In the genomic region with DNA sequence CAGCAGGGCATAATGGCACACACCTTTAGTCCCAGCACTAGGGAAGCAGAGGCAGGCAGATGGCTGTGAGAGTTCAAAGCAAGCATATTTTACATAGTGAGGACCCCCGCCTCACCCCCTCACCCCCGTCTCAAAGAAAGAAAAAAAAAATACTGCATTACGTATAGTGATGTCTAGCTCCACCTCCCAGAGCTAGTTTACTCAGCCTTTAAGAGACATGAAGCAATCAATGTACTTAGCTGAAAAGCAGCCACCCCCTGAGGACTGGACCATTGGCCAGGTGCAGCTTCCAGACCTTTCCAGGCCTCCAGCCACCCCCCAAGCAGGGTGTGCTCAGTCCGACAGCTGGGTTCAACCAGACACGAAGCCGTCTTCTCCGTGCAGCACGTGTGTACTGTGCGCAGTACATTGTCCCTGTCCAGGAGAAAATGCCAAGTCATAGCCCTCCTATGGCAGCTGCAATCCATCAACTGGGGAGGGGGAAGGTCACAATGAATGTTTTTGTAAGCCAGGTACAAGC, we compare ENCODE assay signal across 8 mouse cellular contexts. TPM values are rescaled to one million over a fixed set of nuclear protein-coding genes. Genes with fewer than 3 reads are reported as not detected.
DNase-seq lines count a peak whose midpoint lies in the region; ATAC-seq and TF ChIP-seq lines count a peak whose summit lies in the region.

No protein-coding gene starts in this region.

- peak overlapping the region; percentile 43; the same call in 1 of the 2 replicates for H3K4me3 ChIP-seq in forebrain, embryonic 13.5 days
- peak overlapping the region; percentile 33 for H3K4me3 ChIP-seq in intestine, embryonic 15.5 days (replicated peaks)
- peak overlapping the region; percentile 49 for H3K4me3 ChIP-seq in liver, postnatal 0 days (ENCODE audit: low read depth, low read length)

- peak; percentile 10 for DNase-seq in kidney, adult 18-20 months
- no peak for DNase-seq in kidney, adult 8-10 months
- DNase-seq in cerebellum, adult 18-20 months: peak; percentile 7 to 28
- peak; percentile 62 for DNase-seq in liver, postnatal 0 days
- peak; percentile 36 for DNase-seq in neural tube, embryonic 10.5 days (ENCODE audit: extremely low spot score, low spot score)
- DNase-seq in spleen, postnatal 36 days (ENCODE audit: low spot score in 2 of 2): no peak

- H3K4me1 ChIP-seq in forebrain, embryonic 13.5 days: no peaks in the 10 kb centered on the region
- H3K4me1 ChIP-seq in intestine, embryonic 15.5 days (replicated peaks): no peaks in the 10 kb centered on the region
- H3K4me1 ChIP-seq in liver, postnatal 0 days (ENCODE audit: insufficient read depth): 0 out of 2 replicates have a peak, but pooled peaks cover 6% of the 10 kb centered on the region

- 47% methylated on average over 9 of the region's 9 CpGs for WGBS in forebrain, embryonic 13.5 days
- WGBS in intestine, embryonic 15.5 days: 30% methylated on average over 9 of the region's 9 CpGs
- WGBS in liver, postnatal 0 days (ENCODE audit: insufficient replicate concordance): 20% methylated on average over 9 of the region's 9 CpGs

- no peak for TF ChIP-seq CTCF in liver, postnatal 0 days (IDR thresholded peaks at IDR 0.05; ENCODE audit: low read depth)

- H3K9ac ChIP-seq in forebrain, embryonic 13.5 days: 0 out of 2 replicates have a peak overlapping the region, but pooled peaks have one; percentile 57
- H3K9ac ChIP-seq in intestine, embryonic 15.5 days: no peak overlapping the region
- H3K9ac ChIP-seq in liver, postnatal 0 days (replicated peaks): peak overlapping the region; percentile 31; the same call in 1 of the 2 replicates

- TF ChIP-seq EP300 in liver, postnatal 0 days (IDR thresholded peaks at IDR 0.05; ENCODE audit: low read depth): peak; percentile 50

- peak overlapping the region; percentile 57 for H3K4me2 ChIP-seq in forebrain, embryonic 13.5 days
- H3K4me2 ChIP-seq in intestine, embryonic 15.5 days (replicated peaks): peak overlapping the region; percentile 60
- peak overlapping the region; percentile 65 for H3K4me2 ChIP-seq in liver, postnatal 0 days (ENCODE audit: low read depth, low read length)

- peak; percentile 45 for ATAC-seq in forebrain, embryonic 13.5 days
- ATAC-seq in intestine, embryonic 15.5 days: peak; percentile 93
- peak; percentile 88 for ATAC-seq in liver, postnatal 0 days

- H3K27ac ChIP-seq in forebrain, embryonic 13.5 days: no peak overlapping the region; the same call in 1 of the 2 replicates
- peak overlapping the region; percentile 91 for H3K27ac ChIP-seq in intestine, embryonic 15.5 days
- peak overlapping the region; percentile 91 for H3K27ac ChIP-seq in liver, postnatal 0 days (ENCODE audit: low read depth)

- no peaks in the 10 kb centered on the region for H3K9me3 ChIP-seq in forebrain, embryonic 13.5 days (replicated peaks)
- no peaks in the 10 kb centered on the region for H3K9me3 ChIP-seq in intestine, embryonic 15.5 days
- H3K9me3 ChIP-seq in liver, postnatal 0 days (ENCODE audit: low read length): no peaks in the 10 kb centered on the region

- H3K27me3 ChIP-seq in forebrain, embryonic 13.5 days: no peaks in the 10 kb centered on the region
- no peaks in the 10 kb centered on the region for H3K27me3 ChIP-seq in intestine, embryonic 15.5 days (replicated peaks)
- H3K27me3 ChIP-seq in liver, postnatal 0 days (ENCODE audit: insufficient read depth, low read length): no peaks in the 10 kb centered on the region

- H3K36me3 ChIP-seq in forebrain, embryonic 13.5 days (ENCODE audit: poor library complexity, severe bottlenecking): no peaks in the 10 kb centered on the region
- no peaks in the 10 kb centered on the region for H3K36me3 ChIP-seq in intestine, embryonic 15.5 days
- no peaks in the 10 kb centered on the region for H3K36me3 ChIP-seq in liver, postnatal 0 days (replicated peaks; ENCODE audit: insufficient read depth, low read length)

RNA-seq across cellular contexts. Expression of gene Rbbp7, which starts 24.0 kb away (rescaled TPM):
- 266 and 278 TPM in 2 replicates for polyA plus RNA-seq in forebrain, embryonic 13.5 days (2015; fragmentation: Nextera tagmentation; extraction: Ambion mirVana)
- polyA plus RNA-seq in intestine, embryonic 15.5 days (2015; fragmentation: Nextera tagmentation; extraction: Ambion mirVana): 833 and 878 TPM in 2 replicates
- polyA plus RNA-seq in liver, postnatal 0 days (2015; fragmentation: Nextera tagmentation; extraction: Ambion mirVana): 194 and 217 TPM in 2 replicates

Comparison
In these comparisons a context has a peak if more than half of its experiments do, and no peak if none do; other contexts are left out.
1. DNase-seq: peak in kidney, adult 18-20 months (single experiment), cerebellum, adult 18-20 months (2 of 2), liver, postnatal 0 days (single experiment) and neural tube, embryonic 10.5 days (single experiment); none in kidney, adult 8-10 months (0 of 2) and spleen, postnatal 36 days (0 of 2).
2. Peak in every context shown above with its lines, with median percentiles within 50 percentile points of each other: ATAC-seq, H3K4me2 ChIP-seq and H3K4me3 ChIP-seq.